Mouse (Mus musculus) ovary, adult 2 months (tissue): ENCODE data around the gene 1190005I06Rik. TPM values are rescaled to one million over a fixed set of nuclear protein-coding genes. Genes with fewer than 3 reads are reported as not detected.

ENCODE experiments used
- polyA plus RNA-seq: library from polyadenylated mRNA; depleted of rRNA; stranded (reverse); fragments of >200 nt; gene quantifications from 2 replicates; pipeline ENCODE4 v1.2.3, GENCODE M21; 2012; rRNA removed

Gene 1190005I06Rik
- polyA plus RNA-seq = 10.3 and 15.7 TPM in 2 replicates

DNA sequence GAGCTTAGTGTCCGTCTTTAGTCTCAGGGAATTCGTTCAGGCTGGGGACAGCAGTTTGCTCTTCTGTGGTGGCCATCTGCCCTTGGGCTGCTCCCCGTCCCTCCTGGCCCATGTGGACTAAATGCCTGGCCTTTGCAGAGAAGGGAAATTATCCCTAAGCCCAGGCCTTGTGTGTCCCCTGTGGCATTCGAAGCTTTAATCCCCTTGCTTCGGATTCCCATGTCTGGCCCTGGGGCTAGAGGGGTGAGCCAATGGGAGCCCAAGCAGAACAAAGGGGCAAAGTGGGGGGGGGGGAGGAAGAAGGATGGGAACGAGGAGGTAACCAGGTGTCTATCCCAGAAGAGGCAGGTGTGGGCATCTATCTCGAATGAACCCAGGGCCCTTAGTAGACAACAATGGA, at the start of gene 1190005I06Rik:
1190005I06Rik (minus strand) TSS at position 101 of the 400 bp plus-strand sequence.

DNA sequence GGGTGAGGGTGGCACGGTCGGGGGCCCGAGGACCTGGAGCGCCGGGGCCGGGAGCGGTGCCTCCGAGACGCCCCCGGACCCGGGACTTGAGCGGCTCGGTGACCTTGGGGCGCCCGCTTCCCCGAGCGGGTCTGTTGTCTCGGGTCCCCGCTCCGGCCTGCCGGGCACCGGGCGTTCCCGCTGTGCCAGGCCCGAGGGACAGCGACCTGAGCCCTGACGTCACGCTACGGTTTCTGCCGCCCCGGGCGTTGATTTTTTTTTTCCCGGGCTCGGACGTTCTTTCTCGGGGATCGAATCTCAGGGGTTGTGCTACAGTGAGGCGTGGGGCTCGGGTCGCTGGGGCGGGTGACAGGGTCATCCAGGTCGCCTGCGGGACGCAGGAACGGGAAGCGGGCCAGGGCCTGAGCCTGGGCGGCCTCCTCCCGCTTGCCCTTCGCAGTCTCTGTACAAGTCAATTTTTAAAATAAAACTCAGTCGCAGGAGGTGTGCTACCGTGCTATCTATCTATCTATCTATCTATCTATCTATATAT, 21.0 kb upstream of the 1190005I06Rik start, which contains the start of gene Emc8:
Emc8 (minus strand) TSS at position 200 of the 532 bp plus-strand sequence.

DNA sequence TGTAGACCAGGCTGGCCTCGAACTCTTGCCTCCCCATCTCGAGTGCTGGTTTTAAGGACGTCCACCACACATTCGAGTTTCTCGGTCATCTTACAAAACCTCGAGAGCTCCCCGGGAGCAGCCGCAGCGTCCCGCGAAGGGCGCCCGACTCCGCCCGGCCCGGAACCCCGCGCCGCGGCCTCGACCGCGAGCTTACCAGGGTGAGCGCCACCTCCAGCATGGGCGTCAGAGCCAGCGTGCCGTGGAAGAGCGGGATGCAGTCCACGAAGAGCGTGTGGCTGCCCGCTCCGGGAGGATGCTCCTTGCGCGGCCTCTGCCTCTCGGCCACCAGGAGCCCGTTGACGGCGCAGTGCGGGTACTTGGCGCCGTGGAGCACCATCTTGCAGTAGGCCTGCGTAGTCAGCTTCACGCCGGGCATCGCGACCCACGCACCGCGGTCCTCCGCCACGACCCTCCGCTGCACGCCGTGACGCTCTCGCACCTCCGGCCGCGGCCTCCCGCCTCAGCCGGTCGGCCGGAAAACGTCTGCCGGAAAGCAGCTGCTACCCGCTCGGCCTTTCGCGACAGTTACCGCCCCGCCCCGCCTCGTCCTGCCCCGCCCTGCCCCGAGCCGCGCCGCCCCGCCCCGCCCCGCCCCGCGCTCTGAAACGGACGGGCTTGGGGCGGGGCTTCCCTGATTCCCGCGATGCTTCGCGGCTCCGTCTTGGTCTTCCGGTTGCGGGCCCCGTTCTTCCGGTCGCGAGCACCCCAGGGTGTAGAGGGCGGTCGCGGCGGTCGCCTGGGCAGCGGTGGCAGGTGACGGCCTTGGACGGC, 20.3 kb upstream of the 1190005I06Rik start, which contains the start of the genes Gm27021 and Cox4i1:
Gm27021 (minus strand) TSS at position 519 of the 813 bp plus-strand sequence.
Cox4i1 (plus strand) TSS at position 662 of the 813 bp plus-strand sequence.

DNA sequence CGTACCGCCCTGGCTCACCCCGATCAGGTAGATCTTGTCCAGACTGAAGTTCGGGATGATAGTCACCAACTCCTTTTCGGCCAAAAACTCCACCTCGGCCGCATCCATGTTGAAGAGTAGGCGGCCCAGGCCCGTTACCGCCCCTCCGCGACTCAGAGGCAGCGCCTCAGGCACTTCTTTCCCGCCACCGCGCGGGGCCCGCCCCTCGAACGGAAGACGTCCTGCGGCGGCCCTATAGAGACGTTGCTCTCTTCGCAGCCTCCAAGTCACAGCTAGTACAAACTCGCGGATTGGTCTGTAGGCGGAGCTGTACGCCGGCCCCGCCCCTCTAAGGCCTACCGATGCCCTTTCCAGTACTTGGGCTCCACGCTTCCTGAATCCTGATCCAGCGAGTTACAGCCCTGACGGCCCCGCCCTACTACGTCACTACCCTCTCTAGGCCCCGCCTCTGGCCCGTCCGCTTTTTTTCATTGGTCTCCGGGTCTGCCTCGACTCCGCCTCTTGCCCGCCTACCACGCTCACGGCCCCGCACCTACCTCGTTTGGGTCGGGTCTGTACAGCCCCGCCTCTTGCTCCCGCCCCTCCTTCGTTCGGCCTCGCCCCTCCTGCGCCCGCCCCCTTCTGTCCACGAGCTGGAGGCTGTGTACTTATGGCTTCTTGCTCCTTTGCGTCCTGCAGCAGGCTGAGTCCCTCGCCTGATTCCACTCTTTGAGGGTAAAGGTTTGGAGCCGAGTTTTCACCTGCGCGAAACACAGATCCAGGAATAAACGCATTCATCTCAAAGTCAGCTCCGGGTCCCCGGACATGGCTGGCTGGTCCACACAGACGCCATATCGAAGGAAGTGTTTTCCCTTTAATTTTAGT, 58.3 kb downstream of the 1190005I06Rik start, which contains the start of gene Gins2:
Gins2 (minus strand) TSS at position 397 of the 864 bp plus-strand sequence.

Other genes starting within 250 kb of the 1190005I06Rik start
- gene Gins2, start 58.3 kb downstream of the 1190005I06Rik start, polyA plus RNA-seq = 34.9 and 54.4 TPM in 2 replicates
- 11.2 and 11.4 TPM in 2 replicates for gene Gm27021, start 20.4 kb upstream of the 1190005I06Rik start, polyA plus RNA-seq
- 707 and 809 TPM in 2 replicates for gene Cox4i1, start 20.6 kb upstream of the 1190005I06Rik start, polyA plus RNA-seq
- gene Emc8, start 20.9 kb upstream of the 1190005I06Rik start, polyA plus RNA-seq = 218 and 238 TPM in 2 replicates
- gene Irf8, start 88.7 kb upstream of the 1190005I06Rik start, polyA plus RNA-seq = 22.9 and 27.7 TPM in 2 replicates